In genomic region chr19:10222656-10223055, GRCm38 (mm10) we compare ENCODE assay signal across 15 mouse cellular contexts. TPM values are rescaled to one million over a fixed set of nuclear protein-coding genes. Genes with fewer than 3 reads are reported as not detected.
A peak's percentile ranks its signal among the peaks of the same experiment; 100 is the strongest.
DNase-seq lines count a peak whose midpoint lies in the region; ATAC-seq and TF ChIP-seq lines count a peak whose summit lies in the region.
"Had no signal": no experiment of that assay in that cellular context is flagged by ENCODE, and none has a peak within 500 bp of the region (broad histone marks: within the 10 kb centered on the region; RNA-seq: fewer than 3 reads in every experiment).

No protein-coding gene starts in this region.

- H3K4me2 ChIP-seq in kidney, embryonic 14.5 days (replicated peaks; ENCODE audit: low read depth, low read length), result no peak overlapping the region
- H3K4me2 ChIP-seq: hindbrain, embryonic 12.5 days; neural tube, embryonic 15.5 days had no signal

- H3K36me3 ChIP-seq in kidney, embryonic 14.5 days (ENCODE audit: control insufficient read depth, insufficient read depth, low read length), result no peaks in the 10 kb centered on the region
- no peaks in the 10 kb centered on the region for H3K36me3 ChIP-seq in kidney, adult 2 months (ENCODE audit: control insufficient read depth, insufficient read depth, low read length)
- peaks cover 93% of the 10 kb centered on the region for H3K36me3 ChIP-seq in E14TG2a.4 (ENCODE audit: insufficient read depth, low read length)
- H3K36me3 ChIP-seq in small intestine, adult 2 months (ENCODE audit: control insufficient read depth, insufficient read depth, low read length), result peaks cover 13% of the 10 kb centered on the region; the same call in 1 of the 2 replicates
- H3K36me3 ChIP-seq: hindbrain, embryonic 12.5 days; neural tube, embryonic 15.5 days had no signal

- H3K27me3 ChIP-seq in kidney, embryonic 14.5 days (ENCODE audit: control insufficient read depth, insufficient read depth, low read length), result no peaks in the 10 kb centered on the region
- H3K27me3 ChIP-seq in kidney, adult 2 months (replicated peaks; ENCODE audit: control insufficient read depth, insufficient read depth, low read length), result no peaks in the 10 kb centered on the region
- H3K27me3 ChIP-seq in E14TG2a.4 (ENCODE audit: insufficient read depth, low read length), result no peaks in the 10 kb centered on the region
- H3K27me3 ChIP-seq in Patski, result peaks cover 18% of the 10 kb centered on the region
- H3K27me3 ChIP-seq in small intestine, adult 2 months (ENCODE audit: control insufficient read depth, insufficient read depth, low read length), result no peaks in the 10 kb centered on the region
- H3K27me3 ChIP-seq: hindbrain, embryonic 12.5 days; neural tube, embryonic 15.5 days had no signal

- in situ Hi-C loops in Patski (cut with MboI; ENCODE audit: low pct_unique_long_range_greater_than_20kb), result no loop called here

- 15% methylated on average over 8 of the region's 8 CpGs for WGBS in kidney, embryonic 14.5 days
- 39% methylated on average over 8 of the region's 8 CpGs for WGBS in kidney, adult 2 months
- 20% methylated on average over 8 of the region's 8 CpGs for WGBS in small intestine, adult 2 months

- TF ChIP-seq CTCF in kidney, adult 2 months (conservative IDR thresholded peaks at IDR 0.05; ENCODE audit: insufficient read depth, insufficient read length, low read depth, low read length), result no peak
- TF ChIP-seq CTCF in E14TG2a.4 (conservative IDR thresholded peaks at IDR 0.05; ENCODE audit: low read length) (no peak), Patski (IDR thresholded peaks at IDR 0.05) (no peak)
- TF ChIP-seq CTCF in small intestine, adult 2 months (IDR thresholded peaks at IDR 0.05; ENCODE audit: extremely low read depth, insufficient read length, insufficient replicate concordance, low read depth, low read length), result no peak

- CTCF ChIA-PET in Patski (lab: Charles Lee), result interaction anchor here (0.7 to 1.0 kb wide), 2 partner anchors 9 to 15 kb away, joined by 3 read pairs; no protein-coding TSS in a partner anchor

- POLR2A ChIA-PET in Patski (lab: Charles Lee), result no interaction called here

- ATAC-seq in kidney, embryonic 14.5 days (ENCODE audit: low FRiP score, low TSS enrichment), result no peak
- ATAC-seq in Patski, result peak; percentile 10

- no peak overlapping the region for H3K9ac ChIP-seq in kidney, embryonic 14.5 days (ENCODE audit: low read depth, low read length)
- H3K9ac ChIP-seq: hindbrain, embryonic 12.5 days; liver, embryonic 14.5 days; neural tube, embryonic 15.5 days had no signal

- H3K4me1 ChIP-seq in kidney, embryonic 14.5 days (ENCODE audit: control insufficient read depth, insufficient read depth, low read length), result peaks cover 31% of the 10 kb centered on the region
- no peaks in the 10 kb centered on the region for H3K4me1 ChIP-seq in kidney, adult 2 months (ENCODE audit: control insufficient read depth, insufficient read depth, low read length)
- H3K4me1 ChIP-seq in E14TG2a.4 (replicated peaks; ENCODE audit: low read depth, low read length), result peaks cover 100% of the 10 kb centered on the region
- peaks cover 21% of the 10 kb centered on the region for H3K4me1 ChIP-seq in small intestine, adult 2 months (ENCODE audit: control insufficient read depth, insufficient read depth, insufficient read length, low read length)

- TF ChIP-seq POLR2A in kidney, adult 2 months (IDR thresholded peaks at IDR 0.05; ENCODE audit: low read depth, low read length), result no peak
- no peak for TF ChIP-seq POLR2A in small intestine, adult 2 months (IDR thresholded peaks at IDR 0.05; ENCODE audit: low read depth, low read length)

- no peaks in the 10 kb centered on the region for H3K9me3 ChIP-seq in kidney, embryonic 14.5 days (ENCODE audit: control insufficient read depth, low read length)
- H3K9me3 ChIP-seq in E14TG2a.4 (ENCODE audit: low read length), result no peaks in the 10 kb centered on the region
- H3K9me3 ChIP-seq: hindbrain, embryonic 12.5 days; neural tube, embryonic 15.5 days had no signal

- no peak for DNase-seq in kidney, adult 2 months
- no peak for DNase-seq in Patski (ENCODE audit: low read depth, low spot score)
- DNase-seq in layer of hippocampus, postnatal 25 days (ENCODE audit: extremely low spot score in 1 of 2, low spot score in 1 of 2), result no peak
- DNase-seq in thymus, postnatal 0 days (ENCODE audit: low spot score), result no peak
- DNase-seq: adrenal gland, postnatal 36 days; cerebellum, postnatal 14 days; kidney, adult 8-10 months; thymus, adult 18-20 months had no signal

- peak overlapping the region; percentile 42; the same call in 1 of the 2 replicates for H3K27ac ChIP-seq in kidney, embryonic 14.5 days (ENCODE audit: low read depth, low read length)
- no peak overlapping the region for H3K27ac ChIP-seq in kidney, adult 2 months (ENCODE audit: insufficient read depth, low read depth, low read length)
- 0 out of 2 replicates have a peak overlapping the region, but pooled peaks have one; percentile 20 for H3K27ac ChIP-seq in small intestine, adult 2 months (ENCODE audit: insufficient read depth, low read depth, low read length)
- H3K27ac ChIP-seq: hindbrain, embryonic 12.5 days; layer of hippocampus, adult 2 months; liver, embryonic 14.5 days; neural tube, embryonic 15.5 days had no signal

- H3K4me3 ChIP-seq in kidney, embryonic 14.5 days (ENCODE audit: low read length), result no peak overlapping the region
- H3K4me3 ChIP-seq in kidney, adult 2 months (ENCODE audit: insufficient read depth, low read depth, low read length), result no peak overlapping the region
- H3K4me3 ChIP-seq in E14TG2a.4 (replicated peaks; ENCODE audit: low read length), result peak overlapping the region; percentile 65
- H3K4me3 ChIP-seq in small intestine, adult 2 months (ENCODE audit: low read depth, low read length), result no peak overlapping the region
- H3K4me3 ChIP-seq: hindbrain, embryonic 12.5 days; layer of hippocampus, adult 2 months; neural tube, embryonic 15.5 days had no signal

RNA-seq across cellular contexts. Expression of gene Myrf, which starts 17.9 kb away (rescaled TPM):
- polyA plus RNA-seq in kidney, embryonic 14.5 days (2014; fragmentation: Nextera tagmentation; extraction: Ambion mirVana), result 3.9 and 6.4 TPM in 2 replicates
- 18.8 and 24.5 TPM in 2 replicates for polyA plus RNA-seq in kidney, adult 2 months (2012; rRNA removed)
- 0.45 TPM for polyA plus RNA-seq in Patski (2021)
- 58.3 and 65.5 TPM in 2 replicates for polyA plus RNA-seq in small intestine, adult 2 months (2012; rRNA removed)
- 10 to 100 TPM; 30.5 to 32.4 TPM for total RNA-seq in layer of hippocampus, postnatal 25 days (2021)
- 0.03 and 0.12 TPM in 2 replicates for polyA plus RNA-seq in thymus, postnatal 0 days (2015; fragmentation: Nextera tagmentation; extraction: Ambion mirVana)

RNA-seq across cellular contexts. Expression of gene Fen1, which starts 18.7 kb away (rescaled TPM):
- 92.9 and 99.2 TPM in 2 replicates for polyA plus RNA-seq in kidney, embryonic 14.5 days (2014; fragmentation: Nextera tagmentation; extraction: Ambion mirVana)
- polyA plus RNA-seq in kidney, adult 2 months (2012; rRNA removed), result 4.8 and 4.9 TPM in 2 replicates
- 22.0 TPM for polyA plus RNA-seq in Patski (2021)
- 8.3 and 13.1 TPM in 2 replicates for polyA plus RNA-seq in small intestine, adult 2 months (2012; rRNA removed)
- total RNA-seq in layer of hippocampus, postnatal 25 days (2021), result 1 to 10 TPM; 9.1 to 9.4 TPM
- polyA plus RNA-seq in thymus, postnatal 0 days (2015; fragmentation: Nextera tagmentation; extraction: Ambion mirVana), result 127 and 136 TPM in 2 replicates

RNA-seq across cellular contexts. Expression of gene Tmem258, which starts 18.8 kb away (rescaled TPM):
- polyA plus RNA-seq in kidney, embryonic 14.5 days (2014; fragmentation: Nextera tagmentation; extraction: Ambion mirVana), result 467 and 649 TPM in 2 replicates
- 123 and 135 TPM in 2 replicates for polyA plus RNA-seq in kidney, adult 2 months (2012; rRNA removed)
- polyA plus RNA-seq in Patski (2021), result 211 TPM
- 41.1 and 67.1 TPM in 2 replicates for polyA plus RNA-seq in small intestine, adult 2 months (2012; rRNA removed)
- total RNA-seq in layer of hippocampus, postnatal 25 days (2021), result 10 to 100 TPM; 84.3 to 92.4 TPM
- polyA plus RNA-seq in thymus, postnatal 0 days (2015; fragmentation: Nextera tagmentation; extraction: Ambion mirVana), result 563 and 614 TPM in 2 replicates

RNA-seq across cellular contexts. Expression of gene Fads1, which starts 40.0 kb away (rescaled TPM):
- 51.3 and 94.3 TPM in 2 replicates for polyA plus RNA-seq in kidney, embryonic 14.5 days (2014; fragmentation: Nextera tagmentation; extraction: Ambion mirVana)
- 87.4 and 88.4 TPM in 2 replicates for polyA plus RNA-seq in kidney, adult 2 months (2012; rRNA removed)
- 171 TPM for polyA plus RNA-seq in Patski (2021)
- 8.5 and 11.6 TPM in 2 replicates for polyA plus RNA-seq in small intestine, adult 2 months (2012; rRNA removed)
- total RNA-seq in layer of hippocampus, postnatal 25 days (2021), result 100 to 1,000 TPM; 181 to 195 TPM
- 29.0 and 29.2 TPM in 2 replicates for polyA plus RNA-seq in thymus, postnatal 0 days (2015; fragmentation: Nextera tagmentation; extraction: Ambion mirVana)
